Mouse (Mus musculus): ENCODE results near the gene Vmn2r33. TPM values are rescaled to one million over a fixed set of nuclear protein-coding genes. Genes with fewer than 3 reads are reported as not detected.

The Vmn2r33 gene
- total RNA-seq (2023): not detected in 2 replicates

DNA sequence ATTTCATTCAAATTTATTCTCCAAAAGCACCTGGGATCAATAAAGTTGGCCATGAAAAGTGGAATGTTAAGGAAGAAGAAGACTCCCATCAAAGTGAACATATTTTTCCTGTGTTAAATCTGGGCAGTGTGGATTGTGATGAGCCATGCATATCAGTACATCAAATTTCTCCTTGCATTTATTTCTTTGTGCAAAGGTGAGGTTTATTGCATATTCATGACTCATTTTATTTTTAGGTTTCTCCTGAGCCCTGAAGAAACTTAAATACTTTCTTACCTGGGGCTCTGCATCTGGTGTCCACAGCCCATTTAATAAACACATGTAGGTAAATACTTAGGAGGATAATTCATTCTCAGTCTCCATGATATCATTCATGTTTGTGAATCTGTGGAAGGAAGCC, at the start of gene Vmn2r33:
Gene Vmn2r33, minus strand, starts transcription at position 101 of the 400 bp plus-strand sequence.

Other genes with a start within 250 kb of the Vmn2r33 start
- not detected in 2 replicates for gene Vmn2r30, start 229.2 kb downstream of the Vmn2r33 start, total RNA-seq (2023)
- gene Gm45783, start 192.2 kb downstream of the Vmn2r33 start, total RNA-seq (2023): not detected in 2 replicates
- gene Vmn2r31, start 167.1 kb downstream of the Vmn2r33 start, total RNA-seq (2023): not detected in 2 replicates
- gene Vmn2r32, start 86.8 kb downstream of the Vmn2r33 start, total RNA-seq (2023): not detected in 2 replicates
- not detected in 2 replicates for gene Vmn2r34, start 122.7 kb upstream of the Vmn2r33 start, total RNA-seq (2023)